Mouse (Mus musculus) CD4-positive, CD25-positive, alpha-beta regulatory T cell, adult 2 months (primary cell): ENCODE data around the gene Trim72.

Experiments
- DNase-seq: peaks from one replicate; pipeline ENCODE4 v3.0.0-alpha.2; 2012; ENCODE audit warnings: low read depth, low spot score

Trim72 gene

DNA sequence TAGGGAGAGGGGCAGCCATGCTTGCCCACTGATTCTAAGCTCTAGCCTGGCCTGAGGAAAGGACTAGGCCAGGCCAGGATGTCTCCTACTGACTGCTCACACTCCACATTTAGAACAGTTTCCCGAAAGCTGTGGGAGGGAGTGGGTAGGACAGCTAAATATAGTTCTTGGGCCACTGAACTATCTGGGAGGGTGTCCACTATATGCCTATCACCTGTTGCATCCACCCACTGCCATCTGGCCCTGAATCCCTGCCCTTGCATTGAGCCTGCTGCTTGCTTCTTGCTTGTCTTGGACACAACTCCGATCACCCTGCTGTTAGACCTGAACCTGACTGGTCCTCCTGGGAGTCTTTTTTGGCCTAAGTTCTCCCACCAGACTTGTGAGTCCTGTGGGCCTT lies at the start of gene Trim72:
Gene Trim72 (plus strand): TSS at position 262 of the 400 bp plus-strand sequence.
- DNase-seq: no peak

DNA sequence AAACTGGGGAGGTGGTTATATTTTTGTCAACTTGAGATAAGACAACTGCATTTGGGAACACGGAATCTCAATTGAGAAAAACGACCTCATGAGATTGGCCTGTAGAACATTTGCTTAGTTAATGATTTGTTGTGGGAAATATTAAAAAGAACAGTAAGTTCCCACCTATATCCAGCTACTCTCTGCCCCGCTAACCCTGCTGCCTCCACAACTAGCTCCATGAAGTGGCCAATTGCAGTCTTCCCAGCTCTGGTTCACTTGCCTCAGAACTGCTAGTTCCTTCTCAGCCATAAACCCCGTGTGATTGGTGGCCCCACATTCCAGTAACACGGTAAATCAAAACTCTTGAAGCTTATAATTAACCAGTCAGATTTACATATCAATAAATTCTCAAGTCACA lies 44.4 kb upstream of the Trim72 start:
- no peak for DNase-seq

DNA sequence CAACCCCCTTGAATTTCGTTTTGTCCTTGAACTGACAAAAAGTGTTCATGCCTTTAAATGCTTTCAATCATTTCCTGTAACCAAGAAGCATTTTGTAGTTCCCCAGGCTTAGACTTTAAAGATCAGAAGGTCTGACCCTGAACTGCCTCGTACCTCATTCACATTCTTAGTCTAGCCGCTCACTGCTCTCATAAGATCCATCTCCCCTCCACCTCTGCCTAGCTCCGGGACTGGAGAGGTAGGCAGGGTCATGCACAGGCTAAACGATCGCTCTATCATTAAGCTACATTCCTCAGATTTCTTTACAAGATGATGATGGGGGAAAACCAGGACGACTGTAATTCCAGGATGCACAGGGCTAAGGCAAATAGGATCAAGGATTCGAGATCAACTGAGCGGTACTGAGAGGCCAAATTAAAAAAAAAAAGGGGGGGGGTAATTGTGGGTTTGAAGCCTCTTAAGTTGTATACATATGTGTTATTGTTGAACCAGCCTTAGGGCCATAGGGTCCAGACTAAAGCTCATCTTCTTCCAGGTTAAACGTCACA lies 37.3 kb upstream of the Trim72 start:
- peak; percentile 38 for DNase-seq

DNA sequence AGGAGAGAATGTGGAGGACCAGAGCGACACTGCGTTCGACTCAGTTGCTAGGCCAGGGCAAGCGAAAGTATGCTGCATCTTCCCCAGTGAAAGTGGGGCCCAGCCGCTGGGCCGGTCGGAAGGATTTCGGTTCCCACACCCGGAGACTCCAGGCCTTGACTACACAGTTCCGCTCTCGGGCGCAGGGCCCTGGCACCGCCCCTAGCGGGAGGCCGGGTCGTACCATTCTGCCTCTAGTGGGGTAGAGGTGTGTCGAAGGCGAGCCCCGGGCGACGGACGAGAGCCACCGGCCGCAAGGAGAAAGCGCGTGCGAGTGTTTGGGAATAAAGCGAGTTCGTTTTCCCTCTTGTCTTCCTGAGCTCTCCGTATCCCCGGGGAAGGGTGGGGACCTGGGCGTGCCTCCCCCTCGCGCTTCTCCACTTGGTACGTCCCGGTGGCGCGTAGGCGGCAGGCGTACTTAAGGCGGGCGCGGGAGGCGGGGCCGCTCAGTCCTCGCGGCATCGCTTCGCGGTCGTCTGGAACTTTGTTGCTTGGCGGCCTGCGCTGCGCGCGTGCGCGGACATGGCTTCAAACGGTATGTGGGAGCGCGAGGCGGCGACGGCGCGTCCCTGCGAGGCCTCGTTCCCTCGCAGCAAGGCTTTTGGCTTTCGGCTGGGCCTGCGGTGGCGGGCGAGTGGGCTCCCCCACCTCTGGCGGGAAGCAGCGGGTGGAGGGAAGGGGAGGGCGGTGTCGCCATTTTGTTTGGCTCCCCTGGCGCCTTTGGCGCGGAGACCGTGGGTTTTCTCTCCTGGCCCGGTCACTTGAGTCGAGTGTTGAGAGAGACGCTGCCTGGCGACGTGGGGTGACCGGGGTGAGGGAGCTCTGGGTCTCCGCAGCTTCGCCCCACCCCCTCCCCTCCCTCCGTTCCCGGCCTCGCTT lies 36.5 kb upstream of the Trim72 start, which contains the start of gene Fus:
Gene Fus (plus strand): TSS at position 454 of the 918 bp plus-strand sequence.
- DNase-seq: peak; percentile 96

DNA sequence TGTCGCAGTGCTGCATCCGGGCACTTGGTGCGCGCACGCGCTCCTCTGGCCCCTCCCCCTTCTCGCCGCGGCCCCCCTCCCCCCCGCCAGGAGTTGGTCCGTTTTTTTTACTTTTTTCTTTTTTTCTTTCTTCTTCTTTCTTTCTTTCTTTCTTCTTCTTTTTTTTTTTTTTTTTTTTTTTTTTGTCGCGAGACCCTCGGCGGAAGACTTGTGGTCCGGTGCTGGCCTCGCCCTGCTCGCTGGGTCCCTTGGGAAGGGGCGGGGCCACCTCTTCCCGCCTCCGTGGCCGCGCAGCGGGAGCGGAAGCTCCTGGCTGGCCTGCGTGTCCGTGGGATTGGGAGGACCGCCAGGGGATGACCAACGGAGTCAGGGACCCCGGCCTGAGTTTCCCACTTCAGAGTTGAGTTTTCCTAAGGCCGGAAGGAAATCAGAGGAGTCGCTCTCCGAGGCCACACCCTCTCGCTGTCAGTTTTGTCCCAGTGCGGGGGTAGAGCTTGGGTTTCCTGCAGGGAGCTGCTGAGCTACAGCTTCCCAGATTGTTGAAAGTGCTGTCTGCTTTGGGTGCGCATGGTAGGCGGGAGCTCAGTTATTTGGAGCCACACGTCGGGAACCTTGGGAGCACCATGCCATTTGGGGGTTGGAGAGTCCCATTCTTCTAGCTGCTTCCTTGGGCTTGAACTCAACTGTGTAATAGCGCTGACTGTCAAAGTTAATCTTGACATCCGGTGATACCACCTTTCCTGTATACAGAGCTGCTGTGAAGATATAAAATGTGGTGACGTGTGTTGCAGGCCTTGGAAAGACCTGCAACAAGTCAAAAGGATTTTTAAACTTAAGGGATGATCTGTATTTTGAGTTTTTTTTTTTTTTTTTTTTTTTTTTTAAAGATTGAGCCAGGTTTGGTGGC lies 35.6 kb upstream of the Trim72 start:
- DNase-seq: peak; percentile 74

DNA sequence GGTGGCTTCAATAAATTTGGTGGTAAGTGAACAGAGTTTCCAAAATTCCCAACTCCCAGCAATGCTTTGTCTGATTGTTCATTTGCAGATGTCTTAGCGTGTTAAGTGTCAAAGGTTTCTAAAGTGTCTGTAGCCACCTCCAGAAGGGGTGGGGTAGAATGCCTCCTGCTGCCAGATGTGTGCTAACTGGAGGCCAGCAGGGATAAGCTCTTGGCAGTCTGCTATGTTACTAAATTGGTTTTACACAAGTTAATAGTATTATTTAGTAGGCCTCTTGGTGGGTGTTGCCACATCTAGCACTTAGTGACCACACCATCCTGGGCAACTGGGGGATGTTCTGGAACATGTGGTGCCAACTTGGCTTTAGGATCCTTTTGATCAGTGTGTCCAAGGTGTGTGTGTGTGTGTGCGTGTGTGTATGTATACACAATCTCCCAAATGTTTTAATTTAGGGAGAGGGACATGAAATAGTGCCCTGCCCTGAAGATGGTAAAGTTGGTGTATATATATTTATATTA lies 29.3 kb upstream of the Trim72 start:
- DNase-seq: no peak

DNA sequence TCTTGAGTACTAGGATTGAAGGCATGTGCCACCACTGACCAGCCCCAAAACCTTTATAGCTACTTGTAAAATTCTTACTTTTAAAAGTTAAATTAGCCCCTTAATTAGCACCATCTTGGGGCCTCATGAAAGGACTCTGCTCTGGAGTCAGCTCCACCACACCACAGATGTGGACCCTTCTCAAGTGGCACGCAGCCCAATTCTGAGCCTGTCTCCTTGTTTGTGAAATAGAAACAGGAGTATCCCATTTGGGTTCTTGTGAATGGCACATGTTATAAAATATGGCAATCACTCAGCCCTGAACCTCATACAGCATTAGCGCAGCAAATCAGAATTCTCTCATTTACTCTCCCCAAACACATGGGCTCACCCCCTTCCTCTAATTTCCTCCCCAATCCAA lies 24.9 kb upstream of the Trim72 start:
- no peak for DNase-seq

DNA sequence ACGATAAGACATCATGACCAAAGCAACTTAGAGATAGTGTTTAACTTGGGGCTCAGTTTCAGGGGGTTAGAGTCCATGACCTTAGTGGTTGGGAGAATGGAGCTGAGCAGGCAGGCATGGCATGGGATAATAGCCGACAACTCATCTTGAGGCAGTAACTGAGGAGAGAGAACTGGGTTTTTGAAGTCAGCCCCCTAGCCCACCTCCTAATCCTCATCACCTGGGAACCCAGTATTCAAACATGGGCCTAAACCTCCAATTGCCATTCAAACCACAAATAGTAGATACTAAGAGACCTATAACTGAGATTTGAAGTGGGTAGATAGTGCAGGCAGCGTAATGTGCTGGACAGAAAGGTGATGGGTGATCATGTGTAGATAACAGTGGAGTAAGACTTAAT lies 23.1 kb upstream of the Trim72 start:
- no peak for DNase-seq

DNA sequence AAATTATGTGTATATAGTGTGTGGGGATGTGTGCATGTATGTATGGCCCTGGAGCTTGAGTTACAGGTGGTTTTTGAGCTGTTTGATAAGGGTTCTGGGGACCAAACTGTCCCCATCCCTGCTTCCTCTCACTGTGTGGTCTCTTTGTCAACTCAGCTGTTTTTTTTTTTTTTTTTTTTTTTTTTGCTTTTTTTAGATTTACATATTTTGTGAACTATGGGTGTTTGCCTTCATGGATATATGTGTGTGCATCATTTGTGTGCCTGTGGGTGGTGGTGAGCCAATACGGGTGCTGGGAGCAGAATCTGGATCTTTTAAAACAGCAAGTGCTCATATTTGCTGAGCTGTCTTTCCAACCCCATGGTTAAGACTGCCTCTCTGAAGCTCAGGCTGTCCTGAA lies 14.8 kb upstream of the Trim72 start:
- DNase-seq: no peak

DNA sequence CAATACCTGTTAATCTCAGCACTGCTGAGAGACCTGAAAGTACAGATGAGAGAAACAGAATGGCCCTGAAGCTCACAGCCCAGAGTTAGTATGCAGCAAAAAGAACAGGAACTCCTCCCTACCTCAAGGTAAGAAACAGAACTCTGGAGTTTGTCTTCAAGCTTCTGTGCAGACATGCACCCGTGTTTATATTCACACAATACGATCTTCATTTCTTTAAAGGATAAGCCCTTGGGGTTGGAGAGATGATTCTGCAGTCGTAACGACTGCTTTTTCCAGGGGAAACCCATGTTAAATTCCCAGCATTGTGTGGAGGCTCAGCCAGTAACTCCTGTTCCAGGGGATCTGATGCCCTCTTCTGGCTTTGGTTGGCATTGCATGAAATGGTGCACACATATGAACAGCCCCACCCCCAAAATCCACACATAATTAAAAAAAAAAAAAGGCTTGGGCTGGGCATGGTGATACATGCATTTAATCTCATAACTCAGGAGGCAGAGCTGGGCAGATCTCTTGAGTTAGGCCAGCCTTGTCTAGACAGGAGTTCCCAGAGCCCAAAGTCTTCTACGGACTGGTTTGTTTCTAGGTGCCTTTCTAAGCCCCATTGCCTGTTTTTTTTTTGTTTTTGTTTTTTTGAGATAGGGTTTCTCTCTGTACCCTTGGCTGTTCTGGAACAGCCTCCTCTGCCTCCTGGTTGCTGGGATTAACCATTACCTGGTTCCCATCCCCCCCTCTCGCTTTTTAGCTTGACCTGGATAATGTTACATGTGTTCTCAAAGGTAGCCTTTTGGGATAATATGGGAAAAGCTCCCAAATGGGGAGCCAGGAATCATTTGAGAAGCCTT lies 11.9 kb upstream of the Trim72 start:
- DNase-seq: peak; percentile 86

DNA sequence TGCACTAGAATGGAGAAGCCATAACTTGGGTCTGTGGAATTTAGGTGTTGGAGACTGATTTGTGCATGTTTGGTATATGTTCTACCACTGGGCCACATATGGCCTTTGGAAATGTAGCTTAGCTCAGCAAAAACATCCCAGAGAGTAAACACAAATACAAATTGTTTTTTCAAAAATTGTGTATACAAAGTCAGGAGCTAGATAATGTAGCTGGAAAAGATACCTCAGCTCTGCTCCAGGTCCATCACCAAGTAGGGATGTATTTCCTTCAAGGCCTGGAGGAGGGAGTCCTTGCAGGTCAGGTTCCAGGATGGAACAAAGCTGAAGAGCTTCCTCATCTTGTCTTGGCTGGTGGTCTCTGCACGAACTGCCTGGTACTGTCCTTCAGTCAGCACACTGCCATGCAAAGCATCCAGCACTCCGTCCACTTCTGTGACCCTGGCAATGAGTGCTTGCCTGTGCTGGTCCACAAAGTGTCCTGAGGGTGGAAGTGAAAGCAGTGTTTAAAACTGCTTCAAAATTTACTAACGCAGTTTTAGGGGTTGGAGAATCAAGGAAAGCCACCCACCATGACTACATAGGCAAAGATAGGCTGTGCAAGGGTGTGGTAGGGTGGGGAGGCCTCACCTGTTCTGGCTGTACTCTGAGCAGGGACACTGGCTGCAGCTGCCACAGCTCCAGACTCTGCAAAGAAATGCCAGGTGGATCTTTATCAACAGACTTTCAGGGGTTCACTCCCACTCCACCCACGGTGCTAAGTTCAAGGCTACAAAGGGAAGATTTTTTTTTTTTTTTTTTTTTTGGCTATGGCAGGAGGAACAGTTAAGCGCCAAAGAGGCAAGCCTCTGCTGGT lies 11.0 kb upstream of the Trim72 start:
- no peak for DNase-seq

DNA sequence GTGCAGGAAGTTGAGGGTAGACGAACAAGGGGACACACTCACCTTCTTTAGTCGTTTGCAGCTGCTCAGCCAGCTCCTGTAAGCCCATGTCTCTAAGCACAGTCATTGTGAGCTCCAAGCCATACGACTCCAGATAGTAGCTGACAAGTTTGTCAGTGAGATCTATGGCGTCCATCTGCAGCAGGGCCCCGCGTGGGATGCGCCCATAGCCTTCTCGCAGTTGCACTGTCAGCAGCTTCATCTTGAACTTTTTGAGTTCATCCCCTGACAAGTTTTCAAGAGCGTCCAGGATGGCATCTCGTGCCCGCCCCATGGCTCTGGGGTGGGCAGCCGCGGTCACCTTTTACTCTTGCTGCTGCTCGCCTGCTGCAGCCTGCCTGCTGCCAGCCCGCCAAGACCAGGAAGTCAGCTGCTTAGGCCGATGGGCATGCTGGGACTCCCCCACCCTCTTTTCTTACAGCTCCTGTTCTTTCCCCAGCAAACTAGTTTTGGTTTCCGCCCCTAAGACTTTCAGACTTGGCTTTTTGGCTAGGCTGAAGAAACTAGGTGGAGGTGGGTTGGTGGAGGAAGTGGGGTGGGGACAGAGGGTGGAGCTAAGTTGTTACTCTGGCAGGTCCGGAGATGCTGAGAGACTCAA lies 10.3 kb upstream of the Trim72 start, which contains the start of gene Pycard:
Gene Pycard (minus strand): TSS at position 527 of the 637 bp plus-strand sequence.
- peak; percentile 89 for DNase-seq

DNA sequence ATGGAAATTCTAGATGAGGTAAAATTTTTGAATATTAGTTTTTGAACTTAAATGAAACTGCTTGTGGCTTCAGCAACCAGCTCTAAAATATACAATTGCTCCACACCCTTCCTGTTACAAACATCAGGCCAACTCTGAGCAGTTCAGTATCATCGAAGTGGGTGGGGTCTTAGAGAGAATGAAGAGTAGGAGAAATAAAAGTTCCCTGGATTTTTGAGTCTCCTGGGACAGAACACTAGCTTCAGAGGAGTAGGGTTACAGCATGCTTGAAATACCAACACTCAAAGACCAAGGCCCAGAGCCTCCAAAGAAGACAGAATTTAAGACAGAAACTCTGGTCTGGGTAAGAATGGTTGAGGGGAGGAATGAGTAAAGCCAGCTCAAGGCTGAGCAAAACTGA lies 4.3 kb upstream of the Trim72 start:
- no peak for DNase-seq

DNA sequence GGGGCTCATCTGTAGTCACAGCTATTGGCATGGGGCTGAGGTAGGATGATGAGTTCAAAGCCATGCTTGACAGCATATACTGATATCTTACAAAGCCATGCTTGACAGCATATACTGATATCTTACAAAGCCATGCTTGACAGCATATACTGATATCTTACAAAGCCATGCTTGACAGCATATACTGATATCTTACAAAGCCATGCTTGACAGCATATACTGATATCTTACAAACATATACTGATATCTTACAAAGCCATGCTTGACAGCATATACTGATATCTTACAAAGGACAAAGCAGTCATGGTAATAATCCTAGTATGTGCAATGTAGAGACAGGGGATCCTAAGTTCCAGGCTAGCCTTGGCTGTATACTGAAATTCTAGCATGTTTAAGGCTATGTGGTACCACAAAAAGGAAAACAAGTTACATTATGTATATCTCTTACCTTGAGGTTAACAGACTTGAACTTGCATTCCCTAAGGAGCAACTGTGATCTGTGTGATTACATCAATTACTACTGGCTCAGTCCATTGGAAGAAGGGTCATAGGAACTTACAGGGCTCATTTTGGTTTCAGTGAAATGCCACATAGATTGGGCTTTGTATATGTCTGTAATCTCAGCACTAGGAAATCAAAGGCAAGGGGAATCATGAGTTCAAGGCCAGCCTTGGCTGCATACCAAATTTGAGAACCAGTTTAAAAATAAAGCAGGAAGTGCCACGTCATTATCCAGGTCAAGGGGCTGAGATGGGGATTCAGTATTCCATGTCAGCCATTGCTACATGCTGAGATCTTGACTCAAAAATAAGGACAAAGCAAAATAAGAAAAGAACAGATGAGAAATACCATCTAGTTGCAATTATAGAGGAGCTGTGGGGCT lies 3.4 kb upstream of the Trim72 start:
- DNase-seq: no peak

DNA sequence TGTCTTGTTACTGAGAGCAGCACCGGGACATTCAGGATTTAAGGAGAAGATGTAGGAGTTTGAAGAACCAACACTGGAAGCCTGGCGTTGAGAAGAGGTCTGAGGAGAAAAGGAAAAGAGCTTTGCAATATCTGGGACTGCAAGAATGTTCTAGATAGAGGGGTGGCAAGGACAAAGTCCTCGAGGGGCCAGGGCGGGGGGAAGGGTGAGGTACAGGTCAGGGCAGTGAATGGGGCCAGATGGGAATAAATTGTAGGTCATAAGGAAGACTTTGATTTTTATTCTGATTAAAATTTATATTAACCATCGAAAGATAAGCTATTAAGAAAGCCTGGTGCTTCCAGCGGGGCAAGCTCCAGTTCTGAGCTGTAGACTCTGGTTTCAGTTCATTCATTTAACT lies 651 bp upstream of the Trim72 start:
- DNase-seq: no peak

DNA sequence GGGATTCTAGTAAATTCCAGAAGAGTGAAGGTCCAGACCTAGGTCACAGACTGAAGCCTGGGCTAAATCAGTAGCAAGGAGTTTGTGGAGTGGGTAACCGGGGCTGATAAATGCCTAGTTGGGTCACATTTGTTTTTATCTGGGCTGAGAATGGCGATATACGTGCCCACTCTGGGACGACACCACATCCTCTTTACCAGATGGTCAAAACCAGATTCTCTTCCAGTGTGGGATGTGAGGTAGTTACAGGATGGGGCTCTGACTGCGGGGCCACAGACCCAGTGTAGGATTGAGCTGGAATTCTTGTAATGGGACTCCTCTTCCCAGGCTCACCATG lies 369 bp downstream of the Trim72 start:
- DNase-seq: no peak

DNA sequence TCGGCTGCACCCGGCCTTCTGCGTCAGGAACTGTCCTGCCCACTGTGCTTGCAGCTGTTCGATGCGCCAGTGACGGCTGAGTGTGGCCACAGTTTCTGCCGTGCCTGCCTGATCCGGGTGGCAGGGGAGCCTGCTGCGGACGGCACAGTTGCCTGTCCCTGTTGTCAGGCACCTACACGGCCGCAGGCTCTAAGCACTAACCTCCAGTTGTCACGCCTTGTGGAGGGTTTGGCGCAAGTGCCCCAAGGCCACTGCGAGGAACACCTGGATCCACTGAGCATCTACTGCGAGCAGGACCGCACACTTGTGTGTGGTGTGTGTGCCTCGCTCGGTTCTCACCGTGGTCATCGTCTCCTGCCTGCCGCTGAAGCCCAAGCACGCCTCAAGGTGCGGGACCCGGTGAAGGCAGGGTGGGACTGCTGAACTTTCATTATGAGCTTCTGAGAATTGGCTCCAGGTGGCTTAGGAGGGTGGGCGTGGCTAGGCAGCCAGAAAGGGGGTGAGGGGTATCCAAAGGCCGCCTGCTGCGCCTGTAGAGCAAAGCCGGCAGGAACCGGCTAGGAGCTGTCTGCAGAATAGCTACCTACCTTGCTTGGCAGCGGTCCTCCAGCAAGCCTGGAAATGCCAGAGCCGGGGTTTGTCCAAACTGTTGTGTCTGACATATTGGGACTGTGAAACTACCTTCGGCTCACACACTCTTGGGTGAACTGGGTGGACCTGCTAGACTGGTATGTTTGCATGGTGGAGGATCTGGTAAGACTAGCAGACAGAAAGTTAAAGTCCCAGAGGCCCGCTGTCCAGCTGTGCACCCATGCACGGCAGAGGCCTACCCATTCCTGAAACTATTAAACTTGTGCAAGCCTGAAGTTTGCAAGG lies 976 bp downstream of the Trim72 start:
- no peak for DNase-seq

DNA sequence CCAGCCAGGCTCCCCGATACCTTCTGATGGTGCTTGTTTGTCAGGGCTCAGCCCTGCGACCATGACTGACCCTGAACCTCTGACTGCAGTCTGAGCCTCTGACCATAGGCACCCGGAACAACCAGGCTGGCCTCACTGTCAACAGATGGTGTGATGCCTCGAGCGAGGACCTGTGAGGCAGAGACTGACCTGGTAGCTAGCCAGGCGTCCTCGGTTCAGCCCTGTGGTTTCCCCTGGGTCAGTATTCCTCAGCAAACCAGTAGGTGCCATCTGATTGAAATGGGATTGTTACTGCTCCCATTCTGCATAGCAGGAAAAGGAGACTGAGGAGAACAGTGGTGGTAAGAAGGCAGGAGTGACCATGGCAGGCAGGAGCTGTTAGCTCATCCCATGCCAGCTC lies 2.4 kb downstream of the Trim72 start:
- no peak for DNase-seq
